Mouse (Mus musculus): ENCODE results near the gene Herc2. TPM values are rescaled to one million over a fixed set of nuclear protein-coding genes. Genes with fewer than 3 reads are reported as not detected.

Gene Herc2
- polyA plus RNA-seq (2017; shearing (Covaris generic)) = 10 to 100 TPM; 35.5 to 35.9 TPM

DNA sequence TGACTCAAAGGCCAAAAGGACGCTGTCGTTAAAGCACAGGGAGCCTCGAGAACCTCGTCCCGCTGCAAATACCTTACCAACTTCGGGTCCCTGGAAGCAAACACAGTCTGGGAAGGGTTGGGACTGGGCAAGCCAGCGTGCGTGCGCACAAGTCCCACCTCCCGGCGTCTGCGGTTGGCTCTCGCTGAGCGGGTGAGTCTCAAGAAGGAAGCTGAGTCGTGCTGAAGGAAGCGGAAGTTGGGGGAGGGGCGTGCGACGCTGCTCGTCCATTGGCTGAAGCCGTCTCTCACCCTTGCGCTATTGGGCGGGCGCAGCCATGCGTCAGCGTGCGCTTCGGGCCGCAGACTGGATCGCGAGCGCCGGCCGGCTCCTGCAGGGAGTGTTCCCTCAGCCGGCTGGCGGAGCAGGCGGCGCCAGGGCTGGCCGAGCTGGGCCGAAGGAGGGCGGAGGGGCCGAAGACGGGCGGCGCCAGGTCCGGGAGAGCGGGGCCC is at the start of gene Herc2:
Gene Herc2 (plus strand): TSS at position 366 of the 491 bp plus-strand sequence.

DNA sequence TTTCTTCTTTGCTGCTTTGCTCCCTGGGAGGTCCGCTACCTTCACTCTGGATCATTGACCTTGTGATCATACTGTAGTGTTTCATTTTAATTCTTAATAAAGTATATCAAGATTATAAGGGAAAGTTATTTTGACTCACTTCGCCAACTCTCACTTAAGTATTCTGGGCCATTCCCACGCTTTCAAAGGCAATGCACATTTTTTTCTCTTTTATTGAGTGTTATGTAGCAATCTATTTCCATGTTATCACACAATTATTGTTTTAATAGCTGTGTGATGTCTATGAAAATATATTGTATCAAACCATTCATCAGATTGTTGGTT is 30.1 kb upstream of the Herc2 start, which contains the start of gene Nipa1:
Gene Nipa1 (minus strand): TSS at position 25 of the 324 bp plus-strand sequence.

DNA sequence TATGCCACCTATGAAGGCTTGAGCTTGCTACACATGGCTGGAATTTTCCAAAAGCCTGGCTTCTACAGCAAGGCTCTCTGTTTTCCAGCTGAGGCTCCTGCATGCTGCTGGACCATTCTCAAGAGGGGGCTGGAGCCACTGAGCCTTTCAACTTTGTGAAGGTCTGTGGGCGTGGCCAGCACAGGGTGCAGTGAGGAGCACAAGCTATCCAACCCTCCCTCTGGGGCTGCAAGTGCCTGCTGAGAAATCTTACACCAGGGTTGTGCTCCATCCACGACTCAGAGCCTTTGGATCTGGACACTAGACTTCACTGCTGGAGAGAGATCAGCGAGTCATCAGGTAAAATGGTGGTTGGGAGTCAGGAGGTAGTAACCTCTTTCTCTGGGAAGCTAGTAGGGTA is 189.5 kb downstream of the Herc2 start, which contains the start of gene Oca2:
Gene Oca2 (plus strand): TSS at position 218 of the 400 bp plus-strand sequence.

Other genes with a start within 250 kb of the Herc2 start
- 100 to 1,000 TPM in 1 of 2 experiments, 10 to 100 TPM in 1; 39.0 to 106 TPM for gene Cyfip1, start 208.5 kb upstream of the Herc2 start, polyA plus RNA-seq (2017; shearing (Covaris generic))
- 10 to 100 TPM; 39.4 to 47.2 TPM for gene Nipa2, start 87.7 kb upstream of the Herc2 start, polyA plus RNA-seq (2017; shearing (Covaris generic))
- 1 to 10 TPM in 1 of 2 experiments, under 1 TPM in 1; 0.61 to 1.2 TPM for gene Nipa1, start 30.2 kb upstream of the Herc2 start, polyA plus RNA-seq (2017; shearing (Covaris generic))
- under 1 TPM; 0.33 to 0.70 TPM for gene Oca2, start 189.6 kb downstream of the Herc2 start, polyA plus RNA-seq (2017; shearing (Covaris generic))

Data from inflammation-experienced regulatory T-cells (primary cell).